Mouse (Mus musculus) heart, adult 8-10 months (tissue): ENCODE measurements around the gene Sorl1. TPM values are rescaled to one million over a fixed set of nuclear protein-coding genes. Genes with fewer than 3 reads are reported as not detected.

ENCODE experiments used
- DNase-seq: peaks from one replicate; pipeline ENCODE4 v3.0.0; 2022; ENCODE audit warnings: low spot score
- total RNA-seq, 4 experiments: library from RNA; stranded (reverse); gene quantifications; 2 replicates each; pipeline ENCODE4 v1.2.4; 2022

Sorl1 gene
- total RNA-seq, 4 experiments from 2014 or later: 15.1 to 20.9 (median 18.2) TPM

GRCm38 (mm10) chr9:42054339-42055272, 69.5 kb downstream of the Sorl1 start:
- DNase-seq: no peak

- peak; percentile 16 for DNase-seq
These were observed 70.4 kb downstream of the Sorl1 start for GRCm38 (mm10) chr9:42053591-42054190.

DNA sequence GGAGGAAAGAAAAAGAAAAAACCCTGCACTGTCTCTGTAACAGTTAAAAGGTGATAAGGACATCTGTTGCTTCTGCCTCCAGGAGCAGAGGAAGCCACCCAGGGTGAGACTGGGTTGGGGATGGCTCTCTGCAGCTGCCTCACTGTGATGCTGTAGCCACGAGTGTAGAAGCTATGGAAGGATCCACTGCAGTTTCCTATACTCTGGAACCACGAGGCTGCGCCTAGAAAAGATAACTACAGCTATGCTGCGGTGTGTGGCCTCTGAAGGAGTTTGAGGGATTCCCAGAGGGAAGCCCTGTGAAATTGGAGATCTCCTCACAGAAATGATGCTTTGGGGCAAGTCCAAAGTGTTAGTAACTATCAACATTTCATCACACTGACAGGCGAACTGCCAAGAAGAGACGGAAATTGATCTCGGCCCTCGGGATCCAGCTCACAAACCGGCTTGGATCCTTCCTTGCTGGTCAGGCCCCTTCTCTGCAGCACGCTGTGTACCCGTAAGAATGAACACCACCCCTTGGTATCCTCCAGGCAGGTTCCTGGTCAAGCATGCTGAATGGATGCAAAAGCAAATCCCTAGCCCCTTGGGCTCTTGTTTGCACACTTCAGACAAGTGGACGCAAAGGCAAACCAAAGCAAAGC, 71.3 kb downstream of the Sorl1 start:
- DNase-seq: peak; percentile 65

GRCm38 (mm10) chr9:42048542-42048941, 75.6 kb downstream of the Sorl1 start:
- no peak for DNase-seq

GRCm38 (mm10) chr9:42047786-42048185, 76.3 kb downstream of the Sorl1 start:
- no peak for DNase-seq

DNA sequence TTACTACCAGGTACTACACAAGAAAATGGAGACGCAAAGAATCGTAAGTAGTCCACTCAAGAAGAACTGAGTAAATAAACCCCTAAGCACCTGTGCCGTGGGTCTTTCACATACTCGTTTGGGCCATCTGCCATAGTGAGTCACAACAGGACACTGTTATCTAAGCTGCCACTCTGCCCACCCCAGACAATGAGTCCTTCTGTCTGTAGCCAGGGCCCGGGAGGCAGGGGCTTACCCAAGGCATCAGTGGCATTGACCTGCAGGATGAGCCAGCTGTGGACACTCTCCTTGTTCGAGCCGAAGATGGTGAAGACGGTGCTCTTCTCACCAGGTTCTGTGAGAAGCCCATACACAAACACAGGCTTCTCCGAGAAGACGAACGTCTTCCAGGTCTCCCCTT, 77.8 kb downstream of the Sorl1 start:
- DNase-seq: no peak

DNA sequence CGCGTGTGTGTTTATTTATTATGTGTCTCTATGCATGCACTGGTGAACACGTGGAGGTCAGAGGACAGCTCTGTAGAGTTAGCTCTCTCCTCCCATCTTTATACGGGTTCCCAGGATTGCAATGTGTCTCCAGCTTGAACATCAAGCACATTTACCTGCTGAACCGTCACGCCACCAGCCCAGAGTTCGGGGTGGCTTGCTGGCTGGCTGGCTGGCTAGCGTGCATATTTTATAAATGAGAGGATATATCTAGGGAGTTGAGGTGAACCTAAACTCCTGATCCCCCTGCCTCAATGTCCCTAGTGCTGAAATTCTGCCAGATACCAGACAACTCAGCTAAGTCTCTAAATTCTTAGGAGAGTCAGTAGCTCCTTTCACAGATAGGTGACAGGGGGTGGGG, 79.4 kb downstream of the Sorl1 start:
- DNase-seq: no peak

GRCm38 (mm10) chr9:42043934-42044333, 80.2 kb downstream of the Sorl1 start:
- DNase-seq: no peak

- DNase-seq: no peak
These were observed 84.8 kb downstream of the Sorl1 start for GRCm38 (mm10) chr9:42039000-42039992.

DNA sequence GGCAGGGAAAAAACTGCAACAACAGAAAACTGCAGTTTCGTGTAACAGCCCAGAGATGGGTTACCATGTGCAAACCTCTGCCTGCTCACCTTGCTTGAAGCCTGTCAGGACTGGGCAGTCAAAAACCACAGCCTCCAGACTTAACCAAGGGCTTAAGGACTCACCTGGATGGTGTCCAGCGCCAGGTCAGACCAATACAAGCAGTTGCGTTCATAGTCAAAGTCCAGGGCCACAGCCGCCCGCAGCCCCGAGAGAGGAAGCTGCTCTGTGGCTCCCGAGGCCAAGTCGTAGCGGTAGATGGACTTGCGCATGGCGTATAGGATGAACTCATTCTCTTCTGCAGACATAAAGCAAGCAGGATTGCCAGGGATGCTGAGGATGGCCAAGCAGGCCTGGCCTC, 87.2 kb downstream of the Sorl1 start:
- no peak for DNase-seq

GRCm38 (mm10) chr9:42035995-42036394, 88.1 kb downstream of the Sorl1 start:
- DNase-seq: no peak

DNA sequence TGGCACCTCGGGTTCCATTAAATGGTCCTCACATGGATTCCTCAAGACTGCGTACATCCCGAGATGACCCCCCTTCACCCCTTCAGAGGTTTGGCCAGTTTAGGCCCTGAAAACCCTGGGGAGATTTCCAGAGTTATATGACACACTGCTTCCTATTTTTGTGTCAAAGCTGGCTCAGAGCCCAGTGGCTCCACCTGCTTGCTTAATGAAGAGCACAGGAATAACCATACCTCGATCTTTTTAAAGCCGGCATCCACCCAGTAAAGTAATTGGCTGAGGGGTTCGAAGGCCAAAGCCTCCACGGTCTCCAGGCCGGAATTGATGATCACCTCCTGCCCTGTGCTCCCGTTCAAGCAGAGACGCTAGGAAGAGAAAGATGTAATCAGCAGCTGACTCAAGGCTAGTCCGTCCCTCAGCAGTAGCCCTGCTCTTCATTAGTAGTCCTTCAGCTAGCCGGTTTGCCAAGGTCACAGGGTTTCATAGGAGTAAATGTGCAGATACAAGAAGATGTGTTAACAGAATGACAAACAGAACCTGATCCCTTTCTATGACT, 88.8 kb downstream of the Sorl1 start:
- DNase-seq: no peak

DNA sequence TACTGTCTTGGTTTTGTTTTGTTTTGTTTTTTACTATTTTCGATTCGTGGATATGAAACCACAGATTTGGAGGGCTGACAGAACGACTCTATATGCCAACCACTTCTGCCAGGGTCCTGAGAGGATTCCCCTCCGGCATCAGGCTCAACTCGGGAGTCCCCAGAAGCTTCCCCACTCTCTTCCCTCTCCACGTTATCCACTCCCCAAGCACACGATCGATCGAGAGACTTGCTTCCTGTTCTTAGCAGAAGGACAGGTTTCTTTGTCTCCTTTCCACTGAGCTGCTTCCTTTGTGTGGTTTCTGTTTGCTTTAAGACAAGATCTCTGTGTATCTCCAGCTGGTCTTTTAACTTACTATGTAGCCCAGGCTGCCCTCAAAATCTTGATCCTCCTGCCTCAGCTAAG, 90.0 kb downstream of the Sorl1 start:
- no peak for DNase-seq

GRCm38 (mm10) chr9:42033291-42034115, 90.6 kb downstream of the Sorl1 start:
- no peak for DNase-seq

DNA sequence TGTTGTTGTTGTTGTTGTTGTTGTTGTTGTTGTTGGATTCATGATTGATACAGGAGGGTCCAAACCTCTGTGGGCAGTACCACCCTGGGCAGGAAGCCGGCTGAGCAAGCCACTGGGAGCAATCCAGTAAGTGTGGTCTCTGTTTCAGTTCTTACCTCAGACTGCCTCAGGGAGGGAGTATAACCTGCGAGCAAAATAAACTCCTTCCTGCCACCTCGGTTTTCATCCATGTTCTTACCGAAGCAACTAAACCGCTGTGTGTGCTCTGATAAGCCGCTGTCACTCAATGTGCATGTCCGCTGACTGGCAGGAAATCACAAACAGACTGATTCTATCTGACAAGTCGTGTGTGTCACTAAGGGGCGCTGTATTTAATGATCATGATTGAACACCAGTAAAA, 91.7 kb downstream of the Sorl1 start:
- DNase-seq: no peak

- DNase-seq: peak; percentile 29
These were observed 95.3 kb downstream of the Sorl1 start for GRCm38 (mm10) chr9:42028807-42029206.

DNA sequence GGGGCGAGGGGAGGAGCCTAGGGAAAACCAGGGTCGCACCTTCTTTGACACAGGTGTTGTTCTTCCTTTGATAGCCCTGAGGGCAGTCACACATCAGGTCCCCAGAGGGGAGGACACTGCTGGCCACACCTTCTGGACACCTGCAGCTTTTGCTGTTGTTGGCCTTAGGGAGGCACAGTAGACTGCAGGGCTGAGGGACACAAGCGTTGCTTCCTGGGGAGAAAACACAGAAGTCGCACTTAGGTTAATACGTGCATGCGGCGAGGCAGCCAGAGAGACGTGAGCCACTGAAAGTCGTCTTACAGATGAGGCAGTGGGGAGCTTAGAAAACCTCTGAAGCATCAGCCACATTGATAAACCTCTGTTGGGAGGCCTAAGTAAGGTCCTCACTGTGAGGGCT, 99.8 kb downstream of the Sorl1 start:
- DNase-seq: no peak

- DNase-seq: no peak
These were observed 100.7 kb downstream of the Sorl1 start for GRCm38 (mm10) chr9:42023383-42023782.

GRCm38 (mm10) chr9:42022318-42022717, 101.8 kb downstream of the Sorl1 start:
- no peak for DNase-seq
